Mouse (Mus musculus): Measurements from ENCODE around the gene Nucks1.
A peak's percentile ranks its signal among the peaks of the same experiment; 100 is the strongest.
"Not testable (repeated sequence)": the region's sequence is repeated elsewhere in the genome, so short reads cannot be mapped to it uniquely, and the experiment has no call there.

Gene Nucks1

DNA sequence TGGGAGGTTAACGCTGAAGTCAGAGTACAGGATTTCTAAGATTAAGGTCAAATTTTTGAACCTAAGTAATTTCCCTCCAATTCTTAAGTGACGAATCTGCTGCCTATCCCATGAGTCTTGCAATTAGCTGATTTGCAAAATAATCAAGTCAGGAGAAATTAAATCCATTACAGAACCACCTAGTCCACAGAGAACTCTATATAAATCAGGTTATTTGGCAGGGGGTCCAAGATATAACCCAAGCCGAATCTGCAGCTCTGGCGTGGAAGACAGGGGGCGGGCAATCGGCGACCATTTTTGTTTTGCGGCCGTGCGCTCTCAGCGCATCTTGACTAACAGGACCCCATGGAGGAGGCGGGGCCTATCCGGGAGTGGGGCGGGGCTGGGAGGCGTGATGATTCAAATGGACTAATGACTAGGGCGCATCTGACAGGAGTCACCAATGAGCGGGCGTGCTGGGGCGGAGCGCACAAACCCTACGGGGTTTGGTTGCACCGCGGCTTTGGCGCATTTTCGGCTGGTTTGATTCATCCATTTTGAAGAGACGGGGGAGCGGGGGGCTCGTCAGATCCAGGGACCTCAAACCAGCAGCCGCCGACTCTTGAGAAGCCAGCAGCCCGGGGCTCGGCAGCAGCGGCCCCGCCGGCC, at the start of gene Nucks1:
TSS of gene Nucks1 (plus strand) at position 534 of the 648 bp plus-strand sequence.
- DNase-seq (ENCODE audit: low spot score) = peak; percentile 97

DNA sequence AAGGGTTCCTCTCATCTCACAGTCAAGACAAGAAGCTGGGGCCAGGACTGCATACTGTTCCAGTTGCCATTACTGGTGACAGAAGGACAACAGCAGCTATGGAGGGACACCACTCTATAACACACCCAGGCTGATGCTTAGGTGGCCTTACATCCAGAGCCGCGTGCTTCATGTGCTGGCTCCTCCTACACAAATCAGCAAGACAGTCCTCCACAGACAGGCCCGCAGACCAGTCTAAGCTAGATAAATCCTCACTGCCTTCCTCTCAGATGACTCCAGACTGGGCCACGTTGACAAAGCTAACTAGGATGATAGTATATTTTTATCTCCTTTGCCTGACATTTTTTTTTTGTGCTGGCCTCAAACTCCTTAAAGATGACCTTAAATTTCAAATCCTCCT, 48.5 kb upstream of the Nucks1 start:
- DNase-seq (ENCODE audit: low spot score) = no peak

DNA sequence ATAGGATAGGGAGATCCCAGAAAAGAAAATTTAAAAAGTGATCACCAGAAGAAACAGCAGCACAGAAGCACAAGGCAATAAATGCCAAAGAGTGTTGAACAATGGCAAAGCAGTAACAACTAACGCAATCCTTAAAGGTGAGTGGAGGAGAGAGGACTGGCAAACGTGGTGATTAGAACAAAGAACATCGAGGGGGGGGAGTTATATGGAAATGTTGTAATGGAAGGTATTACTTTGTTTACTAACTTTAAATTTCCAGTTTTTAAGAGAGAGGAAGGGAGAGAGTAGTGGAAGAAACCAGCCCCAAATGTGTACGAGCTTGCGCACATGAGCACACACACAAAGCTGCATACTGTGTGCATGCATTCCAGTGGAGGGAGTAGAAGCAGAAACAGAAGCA, 44.7 kb upstream of the Nucks1 start:
- DNase-seq (ENCODE audit: low spot score) = no peak

- no peak for DNase-seq (ENCODE audit: low spot score)
These were observed 43.9 kb upstream of the Nucks1 start for GRCm38 (mm10) chr1:131866304-131866999.

GRCm38 (mm10) chr1:131867093-131867945, 43.0 kb upstream of the Nucks1 start, which contains the start of gene Rab29:
TSS of gene Rab29 (plus strand) at chr1:131867224.
- DNase-seq (ENCODE audit: low spot score) = peak; percentile 83

DNA sequence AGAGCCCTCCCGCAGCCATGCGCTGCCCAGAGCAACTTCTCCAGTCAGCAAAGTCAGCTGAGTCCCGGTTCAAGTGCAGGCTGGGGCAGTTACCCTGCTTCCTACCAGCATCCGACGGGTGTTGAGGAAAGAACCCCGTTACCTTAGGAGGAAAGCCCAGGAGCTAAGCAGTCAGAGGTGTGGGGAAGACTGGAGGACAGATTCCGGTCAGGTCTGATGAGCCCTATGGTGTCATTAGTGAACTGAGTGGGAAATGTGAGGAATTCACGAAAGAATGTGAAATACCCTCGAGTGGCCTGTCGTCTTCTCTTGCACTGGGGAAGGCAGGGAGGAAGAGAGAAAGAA, 42.4 kb upstream of the Nucks1 start:
- DNase-seq (ENCODE audit: low spot score) = no peak

DNA sequence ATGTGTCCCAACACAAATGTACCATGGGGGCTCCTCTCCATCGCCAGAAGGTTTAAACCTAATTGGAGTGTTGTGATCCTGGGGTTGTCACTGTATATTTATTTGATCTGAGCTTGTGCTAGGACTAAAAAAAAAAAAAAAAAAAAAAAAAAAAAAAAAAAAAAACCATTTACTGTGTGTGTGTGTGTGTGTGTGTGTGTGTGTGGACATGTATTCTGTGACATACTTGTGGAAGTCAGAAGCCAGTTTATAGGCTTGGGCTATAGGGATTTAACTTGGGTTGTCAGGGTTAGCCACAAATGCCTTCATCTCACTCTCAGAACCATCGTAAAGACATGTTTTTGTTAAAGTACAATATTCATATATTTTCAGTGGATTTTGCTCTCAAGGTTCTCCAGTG, 40.8 kb upstream of the Nucks1 start:
- no peak for DNase-seq (ENCODE audit: low spot score)

GRCm38 (mm10) chr1:131872856-131873255, 37.5 kb upstream of the Nucks1 start:
- no peak for DNase-seq (ENCODE audit: low spot score)

DNA sequence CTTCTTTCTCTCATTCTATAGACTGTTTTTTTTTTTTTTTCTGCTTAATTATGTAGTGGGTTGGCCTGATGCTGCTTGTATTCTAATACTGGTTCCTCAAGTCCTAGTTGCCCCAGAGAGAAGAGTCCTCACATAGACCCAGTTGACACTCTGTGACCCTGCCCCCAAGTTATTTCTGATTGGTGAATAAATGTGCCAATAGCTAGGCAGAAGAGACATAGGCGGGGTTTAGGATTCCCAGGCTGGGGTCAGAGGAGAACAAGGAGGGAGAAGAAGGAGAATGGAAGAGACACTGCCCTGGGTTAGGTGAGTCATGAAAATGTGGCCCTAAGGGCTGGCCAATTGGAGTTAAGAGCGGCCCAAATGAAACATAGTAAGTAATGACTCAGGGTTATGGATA, 30.5 kb upstream of the Nucks1 start:
- no peak for DNase-seq (ENCODE audit: low spot score)

DNA sequence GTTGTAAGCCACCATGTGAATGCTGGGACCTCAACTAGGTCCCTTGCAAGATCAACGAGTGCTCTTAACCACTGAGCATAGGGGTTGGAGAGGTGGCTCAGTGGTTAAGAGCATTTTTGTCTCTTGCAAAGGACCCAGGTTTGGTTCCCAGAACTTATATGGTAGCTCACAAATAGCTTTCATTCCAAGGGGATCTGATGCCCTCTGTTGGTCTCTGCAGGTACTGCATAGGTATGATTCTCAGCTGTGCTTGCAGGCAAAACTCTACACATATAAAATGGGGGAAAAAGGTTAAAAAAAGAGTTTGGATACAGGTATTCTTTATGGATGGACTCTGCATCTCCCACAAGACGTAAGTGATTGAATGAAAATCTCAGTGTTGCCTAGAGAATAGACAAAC, 27.5 kb upstream of the Nucks1 start:
- no peak for DNase-seq (ENCODE audit: low spot score)

DNA sequence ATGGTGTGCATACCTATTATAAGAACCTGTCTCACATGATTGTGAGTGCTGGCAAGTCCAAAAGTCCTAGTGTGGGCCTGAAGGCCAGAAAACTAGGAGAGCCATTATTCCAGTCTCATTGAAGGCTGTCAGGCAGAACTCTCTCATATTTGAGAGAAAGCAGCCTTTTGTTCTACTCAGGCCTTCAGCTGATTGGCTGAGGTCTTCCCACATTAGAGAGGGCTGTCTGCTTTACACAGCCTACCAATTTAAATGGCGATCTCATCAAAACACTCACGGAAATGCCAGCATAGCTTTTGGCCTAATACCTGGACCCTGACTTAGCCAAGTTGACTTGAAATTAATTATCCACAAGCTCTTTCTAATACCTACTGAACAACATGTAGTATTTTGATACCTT, 24.2 kb upstream of the Nucks1 start:
- DNase-seq (ENCODE audit: low spot score) = no peak

GRCm38 (mm10) chr1:131886641-131887040, 23.7 kb upstream of the Nucks1 start:
- DNase-seq (ENCODE audit: low spot score) = no peak

GRCm38 (mm10) chr1:131890043-131890658, 20.2 kb upstream of the Nucks1 start:
- no peak for DNase-seq (ENCODE audit: low spot score)

- DNase-seq (ENCODE audit: low spot score) = no peak
These were observed 18.9 kb upstream of the Nucks1 start for GRCm38 (mm10) chr1:131891436-131891835.

- no peak for DNase-seq (ENCODE audit: low spot score)
These were observed 7.7 kb upstream of the Nucks1 start for GRCm38 (mm10) chr1:131902679-131903078.

DNA sequence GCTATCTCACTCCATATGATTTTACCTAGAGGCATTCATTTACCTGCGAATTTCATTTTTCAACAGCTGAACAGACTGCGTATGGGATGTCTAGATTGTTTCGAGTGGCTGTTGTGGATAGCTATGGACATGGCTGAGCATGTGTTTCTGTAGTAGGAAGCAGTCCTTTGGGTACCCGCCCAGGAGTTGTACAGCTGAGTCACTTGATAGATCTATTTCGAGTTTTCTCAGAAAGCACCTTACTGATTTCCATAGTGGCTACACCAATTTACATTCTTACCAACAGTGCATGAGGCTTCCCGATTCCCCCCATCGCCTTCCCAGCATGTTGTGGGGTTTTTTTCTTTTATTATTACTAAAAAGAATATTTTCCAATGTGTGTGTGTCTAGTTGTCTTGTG, 7.1 kb upstream of the Nucks1 start:
- DNase-seq (ENCODE audit: low spot score) = no peak

- DNase-seq (ENCODE audit: low spot score) = no peak
These were observed 4.8 kb upstream of the Nucks1 start for GRCm38 (mm10) chr1:131905497-131905896.

GRCm38 (mm10) chr1:131908456-131908855, 1.9 kb upstream of the Nucks1 start:
- no peak for DNase-seq (ENCODE audit: low spot score)

DNA sequence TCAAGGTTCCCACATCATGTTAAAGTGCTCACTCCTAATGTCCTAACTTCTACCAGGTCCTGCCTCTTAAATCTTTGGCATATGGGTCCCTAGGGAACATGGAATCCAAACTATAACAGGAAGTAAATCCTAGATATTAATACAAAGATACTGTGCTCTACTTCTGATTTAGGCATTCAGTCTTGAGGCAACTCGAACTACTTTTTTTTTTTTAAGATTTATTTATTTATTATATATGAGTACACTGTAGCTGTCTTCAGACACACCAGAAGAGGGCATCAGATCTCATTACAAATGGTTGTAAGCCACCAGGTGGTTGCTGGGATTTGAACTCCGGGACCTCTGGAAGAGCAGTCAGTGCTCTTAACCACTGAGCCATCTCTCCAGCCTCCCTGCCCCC, 1.1 kb upstream of the Nucks1 start:
- not testable (repeated sequence) for DNase-seq (ENCODE audit: low spot score)

DNA sequence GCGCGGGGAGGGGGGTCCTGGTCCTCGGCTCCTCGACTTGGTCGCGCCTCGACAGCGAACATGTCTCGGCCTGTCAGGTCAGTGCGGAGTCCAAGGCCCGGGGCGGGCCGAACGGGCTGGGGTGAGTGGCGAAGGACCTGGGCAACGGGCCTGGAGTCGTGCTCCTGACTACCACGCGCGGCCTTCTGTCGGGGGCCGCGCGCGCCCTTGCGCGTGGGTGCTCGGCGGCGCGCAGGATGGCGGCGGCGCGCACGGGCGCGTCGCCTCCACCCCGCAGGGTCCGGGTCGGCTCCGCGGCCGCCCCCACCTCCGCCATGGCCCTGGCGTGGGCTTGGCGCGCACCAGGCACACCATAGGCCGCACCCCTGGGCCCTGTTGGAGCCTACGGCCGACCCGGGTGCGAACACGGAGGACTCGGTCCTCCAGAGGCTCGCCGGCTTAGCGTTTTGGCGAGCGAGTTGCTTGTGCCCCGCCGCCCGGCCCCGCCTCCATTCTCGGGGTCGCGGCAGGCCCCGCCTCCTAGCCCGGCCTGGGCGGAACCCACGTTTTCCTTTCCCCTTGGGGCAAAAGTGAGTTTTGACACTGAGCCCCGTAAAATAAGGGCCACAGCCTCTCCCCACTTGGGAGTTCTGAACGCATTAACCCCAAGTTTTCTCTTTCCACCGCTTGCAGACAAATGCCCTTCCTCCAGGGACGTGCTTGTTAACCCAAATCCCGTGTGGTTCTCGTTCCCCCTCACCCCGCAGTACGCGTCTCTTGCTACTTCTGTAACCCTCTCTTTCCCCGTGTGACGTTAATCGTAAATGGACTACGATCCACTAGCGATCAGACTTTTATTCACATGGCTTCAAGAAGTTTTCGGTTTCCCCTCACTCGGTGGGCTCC, 582 bp downstream of the Nucks1 start:
- DNase-seq (ENCODE audit: low spot score) = peak; percentile 65

DNA sequence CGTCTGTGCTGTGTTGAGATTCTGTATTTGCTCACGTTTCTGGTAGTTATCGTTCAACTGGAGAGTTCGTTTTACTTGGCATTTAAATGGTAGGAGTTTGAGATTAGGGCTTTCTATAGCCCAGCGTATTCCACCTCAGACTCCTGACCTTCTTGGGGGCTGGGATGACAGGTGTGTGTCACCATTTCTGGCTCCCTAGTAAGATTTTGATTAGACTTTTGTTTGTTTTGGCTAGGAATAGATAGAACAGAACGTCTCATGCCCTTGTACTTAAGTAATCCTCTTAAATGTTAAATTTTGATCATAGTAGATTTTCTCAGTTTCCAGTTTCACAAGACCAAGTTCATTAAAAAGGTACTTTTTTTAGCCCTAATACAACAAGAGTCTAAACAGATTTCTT, 7.3 kb downstream of the Nucks1 start:
- no peak for DNase-seq (ENCODE audit: low spot score)

DNA sequence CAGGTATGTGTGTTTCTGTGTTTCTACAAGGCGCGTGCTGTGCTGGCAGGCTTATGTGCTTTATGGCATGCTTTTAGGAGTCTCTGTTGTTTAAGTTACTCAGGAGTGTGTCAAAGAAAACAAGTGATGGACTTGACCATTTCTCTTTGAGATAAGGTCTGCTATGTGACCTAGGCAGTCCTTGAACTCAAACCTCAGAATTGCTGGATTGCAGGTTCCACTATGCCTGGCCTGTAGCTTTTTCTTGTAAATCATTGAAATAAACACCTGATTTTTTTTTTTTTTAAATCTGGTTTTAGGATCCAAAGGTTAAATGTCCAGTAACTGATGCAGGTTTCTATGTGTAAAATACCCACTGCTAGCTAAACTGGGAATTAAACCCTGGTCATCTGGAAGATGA, 8.7 kb downstream of the Nucks1 start:
- no peak for DNase-seq (ENCODE audit: low spot score)

Measured in ovary, postnatal 14 days (tissue).